Mouse (Mus musculus): ENCODE measurements around the gene Slc25a26.

Slc25a26 gene

GRCm38 (mm10) chr6:94640297-94640696, 140.2 kb downstream of the Slc25a26 start:
- DNase-seq (ENCODE audit: low read depth, low spot score) = no peak

- no peak for DNase-seq (ENCODE audit: low read depth, low spot score)
Measured at GRCm38 (mm10) chr6:94642048-94642447, 141.9 kb downstream of the Slc25a26 start.

- DNase-seq (ENCODE audit: low read depth, low spot score) = no peak
Measured at GRCm38 (mm10) chr6:94643989-94644388, 143.9 kb downstream of the Slc25a26 start.

- no peak for DNase-seq (ENCODE audit: low read depth, low spot score)
Measured at GRCm38 (mm10) chr6:94644641-94645040, 144.5 kb downstream of the Slc25a26 start.

- no peak for DNase-seq (ENCODE audit: low read depth, low spot score)
Measured at GRCm38 (mm10) chr6:94645723-94646122, 145.6 kb downstream of the Slc25a26 start.

- DNase-seq (ENCODE audit: low read depth, low spot score) = no peak
Measured at GRCm38 (mm10) chr6:94646274-94646863, 146.2 kb downstream of the Slc25a26 start.

GRCm38 (mm10) chr6:94646902-94647301, 146.8 kb downstream of the Slc25a26 start:
- no peak for DNase-seq (ENCODE audit: low read depth, low spot score)

- peak; percentile 57 for DNase-seq (ENCODE audit: low read depth, low spot score)
Measured at GRCm38 (mm10) chr6:94647574-94648430, 147.7 kb downstream of the Slc25a26 start.

- no peak for DNase-seq (ENCODE audit: low read depth, low spot score)
Measured at GRCm38 (mm10) chr6:94648496-94648895, 148.4 kb downstream of the Slc25a26 start.

GRCm38 (mm10) chr6:94649637-94650036, 149.5 kb downstream of the Slc25a26 start:
- DNase-seq (ENCODE audit: low read depth, low spot score) = no peak

- no peak for DNase-seq (ENCODE audit: low read depth, low spot score)
Measured at GRCm38 (mm10) chr6:94651541-94651940, 151.4 kb downstream of the Slc25a26 start.

- no peak for DNase-seq (ENCODE audit: low read depth, low spot score)
Measured at GRCm38 (mm10) chr6:94652659-94653213, 152.6 kb downstream of the Slc25a26 start.

GRCm38 (mm10) chr6:94653388-94654316, 153.5 kb downstream of the Slc25a26 start:
- no peak for DNase-seq (ENCODE audit: low read depth, low spot score)

Measured in retina, adult 2 months (tissue).